Mouse (Mus musculus): ENCODE data around the gene Spn. TPM values are rescaled to one million over a fixed set of nuclear protein-coding genes. Genes with fewer than 3 reads are reported as not detected.

The Spn gene
- polyA plus RNA-seq, 1 experiment from 2014 or later, result 0.13 TPM

GRCm38 (mm10) chr7:127121061-127121910, 16.3 kb downstream of the Spn start:
- TF ChIP-seq CTCF (IDR thresholded peaks at IDR 0.05; ENCODE audit: low read depth), result no peak
- peak overlapping the region; percentile 35; the same call in 1 of the 2 replicates for H3K27ac ChIP-seq (ENCODE audit: low read depth, low read length)
- H3K4me2 ChIP-seq (replicated peaks; ENCODE audit: low read depth), result peak overlapping the region; percentile 44
- WGBS, result 23% methylated on average over 21 of the region's 21 CpGs
- H3K27me3 ChIP-seq (replicated peaks; ENCODE audit: control insufficient read depth, insufficient read depth, low read length), result no peaks in the 10 kb centered on the region
- H3K36me3 ChIP-seq (ENCODE audit: control insufficient read depth, insufficient read depth), result no peaks in the 10 kb centered on the region
- H3K9ac ChIP-seq (ENCODE audit: low read depth, low read length), result no peak overlapping the region
- H3K9me3 ChIP-seq (ENCODE audit: control insufficient read depth), result 0 out of 2 replicates have a peak, but pooled peaks cover 2% of the 10 kb centered on the region
- peak; percentile 62 for ATAC-seq
- peaks cover 19% of the 10 kb centered on the region for H3K4me1 ChIP-seq (replicated peaks; ENCODE audit: control insufficient read depth, insufficient read depth, low read length)
- H3K4me3 ChIP-seq (ENCODE audit: low read depth, low read length), result 0 out of 2 replicates have a peak overlapping the region, but pooled peaks have one; percentile 5

GRCm38 (mm10) chr7:127118671-127119445, 18.8 kb downstream of the Spn start:
- no peak overlapping the region for H3K27ac ChIP-seq (ENCODE audit: low read depth, low read length)

GRCm38 (mm10) chr7:127117948-127118347, 19.7 kb downstream of the Spn start:
- peak; percentile 55 for ATAC-seq
- no peaks in the 10 kb centered on the region for H3K9me3 ChIP-seq (ENCODE audit: control insufficient read depth)
- H3K36me3 ChIP-seq (ENCODE audit: control insufficient read depth, insufficient read depth), result no peaks in the 10 kb centered on the region
- no peak overlapping the region for H3K27ac ChIP-seq (ENCODE audit: low read depth, low read length)
- TF ChIP-seq CTCF (IDR thresholded peaks at IDR 0.05; ENCODE audit: low read depth), result peak; percentile 66
- no peak overlapping the region for H3K4me2 ChIP-seq (replicated peaks; ENCODE audit: low read depth)
- H3K27me3 ChIP-seq (replicated peaks; ENCODE audit: control insufficient read depth, insufficient read depth, low read length), result no peaks in the 10 kb centered on the region
- 0 out of 2 replicates have a peak overlapping the region, but pooled peaks have one; percentile 17 for H3K9ac ChIP-seq (ENCODE audit: low read depth, low read length)
- no peak overlapping the region for H3K4me3 ChIP-seq (ENCODE audit: low read depth, low read length)
- WGBS, result 12% methylated on average over 5 of the region's 5 CpGs
- H3K4me1 ChIP-seq (replicated peaks; ENCODE audit: control insufficient read depth, insufficient read depth, low read length), result peaks cover 19% of the 10 kb centered on the region

More at GRCm38 (mm10) chr7:127118671-127119445, 18.8 kb downstream of the Spn start:
- H3K9ac ChIP-seq (ENCODE audit: low read depth, low read length), result no peak overlapping the region
- H3K9me3 ChIP-seq (ENCODE audit: control insufficient read depth), result no peaks in the 10 kb centered on the region
- H3K27me3 ChIP-seq (replicated peaks; ENCODE audit: control insufficient read depth, insufficient read depth, low read length), result no peaks in the 10 kb centered on the region
- 59% methylated on average over 14 of the region's 14 CpGs for WGBS
- no peak for TF ChIP-seq CTCF (IDR thresholded peaks at IDR 0.05; ENCODE audit: low read depth)
- no peak overlapping the region for H3K4me3 ChIP-seq (ENCODE audit: low read depth, low read length)
- H3K36me3 ChIP-seq (ENCODE audit: control insufficient read depth, insufficient read depth), result no peaks in the 10 kb centered on the region
- H3K4me1 ChIP-seq (replicated peaks; ENCODE audit: control insufficient read depth, insufficient read depth, low read length), result peaks cover 19% of the 10 kb centered on the region
- ATAC-seq, result no peak
- no peak overlapping the region for H3K4me2 ChIP-seq (replicated peaks; ENCODE audit: low read depth)

- Histone ChIP-seq H3K27ac (ENCODE audit: low read depth, low read length) (no peak overlapping the region), H3K4me2 (replicated peaks; ENCODE audit: low read depth) (no peak overlapping the region), H3K4me1 (replicated peaks; ENCODE audit: control insufficient read depth, insufficient read depth, low read length) (peaks cover 14% of the 10 kb centered on the region), H3K9me3 (ENCODE audit: control insufficient read depth) (no peaks in the 10 kb centered on the region), H3K27me3 (replicated peaks; ENCODE audit: control insufficient read depth, insufficient read depth, low read length) (0 out of 2 replicates have a peak, but pooled peaks cover 4% of the 10 kb centered on the region), H3K36me3 (ENCODE audit: control insufficient read depth, insufficient read depth) (no peaks in the 10 kb centered on the region), H3K4me3 (ENCODE audit: low read depth, low read length) (no peak overlapping the region), H3K9ac (ENCODE audit: low read depth, low read length) (no peak overlapping the region)
- WGBS, result 65% methylated on average over 11 of the region's 11 CpGs
- no peak for ATAC-seq
- TF ChIP-seq CTCF (IDR thresholded peaks at IDR 0.05; ENCODE audit: low read depth), result no peak
These were observed 21.2 kb downstream of the Spn start for GRCm38 (mm10) chr7:127116331-127116935.

GRCm38 (mm10) chr7:127114920-127115319, 22.7 kb downstream of the Spn start:
- 77% methylated on average over 11 of the region's 11 CpGs for WGBS
- no peak for TF ChIP-seq CTCF (IDR thresholded peaks at IDR 0.05; ENCODE audit: low read depth)

More at GRCm38 (mm10) chr7:127114920-127115319, 22.7 kb downstream of the Spn start:
- H3K27ac ChIP-seq (ENCODE audit: low read depth, low read length), result no peak overlapping the region
- H3K9ac ChIP-seq (ENCODE audit: low read depth, low read length), result no peak overlapping the region
- no peak for ATAC-seq
- H3K4me2 ChIP-seq (replicated peaks; ENCODE audit: low read depth), result no peak overlapping the region
- H3K27me3 ChIP-seq (replicated peaks; ENCODE audit: control insufficient read depth, insufficient read depth, low read length), result 0 out of 2 replicates have a peak, but pooled peaks cover 4% of the 10 kb centered on the region
- H3K4me1 ChIP-seq (replicated peaks; ENCODE audit: control insufficient read depth, insufficient read depth, low read length), result peaks cover 9% of the 10 kb centered on the region
- H3K4me3 ChIP-seq (ENCODE audit: low read depth, low read length), result no peak overlapping the region
- H3K36me3 ChIP-seq (ENCODE audit: control insufficient read depth, insufficient read depth), result no peaks in the 10 kb centered on the region
- H3K9me3 ChIP-seq (ENCODE audit: control insufficient read depth), result no peaks in the 10 kb centered on the region

Data from intestine, postnatal 0 days (tissue).